Mouse (Mus musculus) frontal cortex, postnatal 10 days (tissue): ENCODE results near the gene Ccdc181.

Experiments
- DNase-seq, 2 experiments: peaks; one replicate each; pipeline ENCODE4 v3.0.0; 2022; ENCODE audit warnings: low spot score in 2 of 2, mixed read lengths in 1 of 2

Ccdc181 gene

GRCm38 (mm10) chr1:164335435-164335834, 60.0 kb downstream of the Ccdc181 start:
- no peak for DNase-seq

GRCm38 (mm10) chr1:164335846-164336245, 60.5 kb downstream of the Ccdc181 start:
- peak in 1 of 2 experiments; percentile 35 for DNase-seq
